Mouse (Mus musculus) midbrain, embryonic 16.5 days (tissue): ENCODE results near the gene Kctd18. TPM values are rescaled to one million over a fixed set of nuclear protein-coding genes. Genes with fewer than 3 reads are reported as not detected.
"Not testable (repeated sequence)": the region's sequence is repeated elsewhere in the genome, so short reads cannot be mapped to it uniquely, and the experiment has no call there.

Source experiments
- ATAC-seq: fragments of 200-750 bp; cut with Nextera tagmentation; 2 replicates; pipeline ENCODE4 v1.8.0; 2017; ENCODE audit warnings: moderate TSS enrichment
- H3K27ac ChIP-seq: fragments of 300-500 bp; sonication (generic); 2 replicates; pipeline ENCODE4 v1.5.1; 2014; ENCODE audit warnings: mild to moderate bottlenecking, low read length, mixed read lengths
- H3K27me3 ChIP-seq: fragments of 300-500 bp; sonication (generic); 2 replicates; pipeline ENCODE4 v1.6.1; 2014; ENCODE audit warnings: low read depth, low read length, mixed read lengths; ENCODE audit not compliant: control insufficient read depth, insufficient read depth
- H3K36me3 ChIP-seq: fragments of 300-500 bp; sonication (generic); 2 replicates; pipeline ENCODE4 v1.6.1; 2014; ENCODE audit warnings: mild to moderate bottlenecking, low read length, moderate library complexity, mixed read lengths; ENCODE audit not compliant: control insufficient read depth, insufficient read depth
- H3K4me1 ChIP-seq: fragments of 300-500 bp; sonication (generic); 2 replicates; pipeline ENCODE4 v1.6.1; 2014; ENCODE audit warnings: mild to moderate bottlenecking, low read length, mixed read lengths; ENCODE audit not compliant: control insufficient read depth, insufficient read depth
- H3K4me2 ChIP-seq: fragments of 300-500 bp; sonication (generic); 2 replicates; pipeline ENCODE4 v1.6.1; 2014; ENCODE audit warnings: mild to moderate bottlenecking, low read length, mixed read lengths
- H3K4me3 ChIP-seq: fragments of 300-500 bp; sonication (generic); 2 replicates; pipeline ENCODE4 v1.5.1; 2014; ENCODE audit warnings: low read depth, mild to moderate bottlenecking, low read length, moderate library complexity, mixed read lengths
- H3K9ac ChIP-seq: fragments of 300-500 bp; sonication (generic); 2 replicates; pipeline ENCODE4 v1.6.1; 2014; ENCODE audit warnings: low read depth, low read length, mixed read lengths
- H3K9me3 ChIP-seq: fragments of 300-500 bp; sonication (generic); replicated peaks from 2 replicates; pipeline ENCODE4 v1.6.1; 2014; ENCODE audit warnings: mild to moderate bottlenecking, low read length, mixed read lengths; ENCODE audit not compliant: control insufficient read depth, poor library complexity, severe bottlenecking
- WGBS: fragments of 180-500 bp; shearing (Covaris S2); extraction: QIAGEN DNeasy Blood & Tissue Kit; methylation state at CpG from one replicate; pipeline ENCODE4 v1.1.7; 2014; 5-methylcytosine and 5-hydroxymethylcytosine counted together
- polyA plus RNA-seq: library from polyadenylated mRNA; unstranded; fragments of >200 nt; fragmentation: Nextera tagmentation; extraction: Ambion mirVana; gene quantifications from 2 replicates; pipeline ENCODE4 v1.2.1, GENCODE M21; 2015

The Kctd18 gene
- polyA plus RNA-seq, 1 experiment from 2014 or later: 34.5 TPM

GRCm38 (mm10) chr1:58046721-58047290 lies 28.1 kb upstream of the Kctd18 start:
- H3K9ac ChIP-seq: no peak overlapping the region
- H3K4me1 ChIP-seq: no peaks in the 10 kb centered on the region; the same call in 1 of the 2 replicates
- WGBS: 27% methylated on average over 3 of the region's 3 CpGs
- H3K27ac ChIP-seq: no peak overlapping the region
- H3K4me3 ChIP-seq: no peak overlapping the region
- no peaks in the 10 kb centered on the region for H3K36me3 ChIP-seq
- H3K9me3 ChIP-seq: no peaks in the 10 kb centered on the region
- no peaks in the 10 kb centered on the region for H3K27me3 ChIP-seq
- H3K4me2 ChIP-seq: no peak overlapping the region
- peak; percentile 61 for ATAC-seq

DNA sequence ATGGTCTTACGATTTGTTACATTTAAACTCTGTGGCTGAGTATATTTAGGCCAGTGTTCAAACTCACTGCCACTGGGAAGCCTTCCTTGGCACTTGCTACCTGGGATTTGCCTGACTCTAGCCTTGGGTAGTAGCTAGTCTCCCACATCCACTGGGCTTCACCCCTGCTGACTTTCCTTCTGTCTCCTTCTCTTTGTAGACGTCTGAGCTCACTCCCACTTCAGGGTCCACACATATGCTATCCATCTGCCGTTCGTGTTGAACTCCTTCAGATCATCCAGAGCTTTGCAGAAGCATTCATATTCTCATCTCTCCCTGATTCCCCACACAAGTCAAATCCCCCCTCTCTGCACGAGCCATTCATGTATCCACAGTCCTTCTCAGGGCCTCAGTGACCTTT lies 26.8 kb upstream of the Kctd18 start:
- no peak overlapping the region for H3K4me3 ChIP-seq
- no peak overlapping the region for H3K27ac ChIP-seq
- H3K4me1 ChIP-seq: no peaks in the 10 kb centered on the region; the same call in 1 of the 2 replicates
- 65% methylated on average over 5 of the region's 5 CpGs for WGBS
- no peaks in the 10 kb centered on the region for H3K9me3 ChIP-seq
- H3K4me2 ChIP-seq: no peak overlapping the region
- H3K9ac ChIP-seq: no peak overlapping the region
- no peaks in the 10 kb centered on the region for H3K27me3 ChIP-seq
- no peaks in the 10 kb centered on the region for H3K36me3 ChIP-seq
- no peak for ATAC-seq

DNA sequence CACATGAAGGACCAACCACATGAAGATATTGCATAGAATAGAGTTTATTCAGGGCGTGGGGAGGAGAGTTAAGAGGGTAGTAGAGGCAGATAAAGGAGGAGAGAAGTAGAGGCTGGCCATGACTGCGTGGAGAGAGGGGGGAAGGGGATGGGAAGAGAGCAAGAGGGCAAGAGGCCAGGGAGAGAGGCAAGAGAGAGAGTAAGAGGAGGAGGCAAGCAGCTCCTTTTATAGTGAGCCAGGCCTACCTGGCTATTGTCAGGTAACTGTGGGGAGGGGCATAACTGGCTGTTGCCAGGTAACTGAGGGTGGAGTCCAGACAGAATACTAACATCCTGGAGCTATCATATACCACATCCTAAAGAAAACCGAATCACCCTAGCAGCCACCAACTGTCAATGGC lies 26.3 kb upstream of the Kctd18 start:
- no peaks in the 10 kb centered on the region for H3K9me3 ChIP-seq
- H3K9ac ChIP-seq: no peak overlapping the region
- no peak overlapping the region for H3K27ac ChIP-seq
- WGBS: 73% methylated on average over 3 of the region's 3 CpGs
- H3K36me3 ChIP-seq: no peaks in the 10 kb centered on the region
- H3K27me3 ChIP-seq: no peaks in the 10 kb centered on the region
- ATAC-seq: no peak
- no peak overlapping the region for H3K4me2 ChIP-seq
- no peak overlapping the region for H3K4me3 ChIP-seq
- no peaks in the 10 kb centered on the region; the same call in 1 of the 2 replicates for H3K4me1 ChIP-seq

- 96% methylated on average over 9 of the region's 9 CpGs for WGBS
- H3K9ac ChIP-seq, H3K9me3 ChIP-seq, H3K4me2 ChIP-seq, H3K4me1 ChIP-seq, ATAC-seq, H3K4me3 ChIP-seq, H3K36me3 ChIP-seq, H3K27me3 ChIP-seq, H3K27ac ChIP-seq: not testable (repeated sequence)
Measured at GRCm38 (mm10) chr1:58037306-58037705, 18.6 kb upstream of the Kctd18 start.

DNA sequence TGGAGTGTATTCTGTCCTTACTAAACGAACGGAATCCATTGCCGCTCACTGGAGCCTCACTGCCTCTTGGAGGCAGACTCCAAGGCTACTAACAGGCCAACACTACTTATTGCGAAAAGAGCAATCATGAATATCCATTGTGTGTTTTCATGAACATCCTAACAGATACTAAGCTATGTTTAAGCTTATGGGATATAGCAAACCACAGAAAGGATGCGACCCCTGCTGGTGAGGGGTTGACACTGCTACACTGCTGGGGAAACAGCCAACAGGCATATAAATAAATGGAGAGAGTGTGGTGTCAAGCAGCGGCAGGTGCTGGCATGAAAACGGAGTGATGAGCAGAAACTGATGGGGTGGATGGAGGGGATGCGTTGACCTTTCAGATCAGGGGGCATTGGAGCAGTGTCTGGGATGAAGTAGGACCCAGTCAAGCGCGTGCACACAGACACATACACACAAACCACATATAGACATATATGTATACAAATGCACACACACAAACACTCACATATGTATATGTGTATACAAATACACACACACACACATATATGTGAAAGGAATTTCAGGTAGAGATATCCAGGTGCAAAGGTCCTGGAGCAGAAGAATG lies 12.5 kb upstream of the Kctd18 start:
- Histone ChIP-seq H3K4me2 (no peak overlapping the region), H3K9ac (no peak overlapping the region), H3K36me3 (no peaks in the 10 kb centered on the region), H3K27me3 (no peaks in the 10 kb centered on the region), H3K4me1 (0 out of 2 replicates have a peak, but pooled peaks cover 2% of the 10 kb centered on the region), H3K27ac (no peak overlapping the region), H3K9me3 (no peaks in the 10 kb centered on the region), H3K4me3 (no peak overlapping the region)
- WGBS: 64% methylated on average over 10 of the region's 10 CpGs
- peak; percentile 67; the same call in 1 of the 2 replicates for ATAC-seq

DNA sequence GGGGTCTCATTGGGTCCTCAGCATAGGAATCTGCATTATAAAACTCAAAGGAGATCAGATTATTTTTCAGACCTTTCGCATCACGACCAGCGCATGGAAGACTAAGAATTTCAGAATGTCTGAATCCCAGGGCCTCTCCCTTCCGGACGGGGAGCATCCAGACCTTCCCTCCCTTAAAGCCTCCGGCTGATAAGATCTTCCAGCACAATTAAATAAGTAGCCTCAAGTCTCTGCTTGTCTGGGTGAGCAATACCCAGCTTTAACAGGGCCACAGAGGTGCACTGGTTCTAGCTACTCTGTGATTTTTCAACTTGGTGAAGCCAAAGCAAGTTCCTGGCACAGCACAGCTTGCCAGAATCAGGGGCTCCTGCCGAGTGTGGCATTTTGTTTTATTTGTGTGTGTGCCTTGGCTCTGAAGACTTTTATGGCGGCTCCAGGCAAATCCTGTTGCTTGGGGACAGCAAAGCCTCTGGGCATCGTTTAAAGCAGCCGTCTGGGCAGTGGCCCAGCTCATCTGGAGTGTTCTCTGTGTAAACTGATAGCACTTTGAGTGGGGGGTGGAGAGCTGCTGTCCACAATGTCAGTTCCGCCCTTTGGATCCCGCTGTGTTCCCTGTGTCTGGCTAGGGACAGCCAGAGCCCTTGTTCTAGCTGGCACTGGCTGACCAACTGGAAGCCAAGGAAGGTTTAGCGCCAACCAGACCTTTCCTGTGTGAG lies 11.6 kb upstream of the Kctd18 start:
- Histone ChIP-seq H3K27ac (no peak overlapping the region), H3K4me2 (peak overlapping the region; percentile 24; the same call in 1 of the 2 replicates)
- 36% methylated on average over 13 of the region's 13 CpGs for WGBS

DNA sequence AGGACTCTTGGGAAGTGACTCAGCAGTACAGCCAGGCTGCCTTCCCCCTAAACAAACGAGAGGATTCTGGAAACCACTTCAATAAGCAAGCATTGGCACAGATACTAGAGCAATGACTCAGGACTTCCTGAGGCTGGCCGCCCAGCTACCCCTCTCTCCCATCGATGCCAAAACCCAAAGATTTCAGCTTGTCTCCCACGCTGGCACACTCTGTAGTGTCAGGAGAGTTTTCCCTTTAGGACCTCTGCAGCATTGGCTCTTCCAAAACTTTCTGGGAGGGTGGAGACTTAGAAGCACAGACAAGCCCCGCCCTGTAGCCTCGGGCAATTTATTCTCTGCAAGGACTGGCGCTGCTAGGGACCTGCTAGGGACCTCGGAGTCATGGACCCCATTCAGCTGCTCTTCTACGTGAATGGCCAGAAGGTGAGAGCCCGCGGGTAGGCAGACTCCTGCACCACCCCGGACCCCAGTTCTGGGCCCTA lies 10.9 kb upstream of the Kctd18 start, which contains the start of gene Aox1:
Gene Aox1 (plus strand): TSS at position 296 of the 482 bp plus-strand sequence.
- Histone ChIP-seq H3K4me3 (peak within 1 kb of the TSS; percentile 2; the same call in 1 of the 2 replicates), H3K9ac (no peak within 1 kb of the TSS), H3K4me2 (peak within 1 kb of the TSS; percentile 24; the same call in 1 of the 2 replicates), H3K27me3 (no peaks in the 10 kb centered on the region), H3K36me3 (no peaks in the 10 kb centered on the region), H3K4me1 (0 out of 2 replicates have a peak, but pooled peaks cover 2% of the 10 kb centered on the region), H3K27ac (no peak within 1 kb of the TSS), H3K9me3 (no peaks in the 10 kb centered on the region)
- peak; percentile 57 for ATAC-seq
- 19% methylated on average over 12 of the region's 12 CpGs for WGBS

More for the DNA sequence above, 11.6 kb upstream of the Kctd18 start:
- peak; percentile 75 for ATAC-seq
- Histone ChIP-seq H3K27me3 (no peaks in the 10 kb centered on the region), H3K9ac (no peak overlapping the region), H3K4me1 (0 out of 2 replicates have a peak, but pooled peaks cover 2% of the 10 kb centered on the region), H3K9me3 (no peaks in the 10 kb centered on the region), H3K4me3 (no peak overlapping the region; the same call in 1 of the 2 replicates), H3K36me3 (no peaks in the 10 kb centered on the region)

- Histone ChIP-seq H3K27me3 (no peaks in the 10 kb centered on the region), H3K9me3 (no peaks in the 10 kb centered on the region), H3K9ac (no peak overlapping the region), H3K27ac (no peak overlapping the region), H3K36me3 (no peaks in the 10 kb centered on the region), H3K4me2 (no peak overlapping the region), H3K4me1 (0 out of 2 replicates have a peak, but pooled peaks cover 2% of the 10 kb centered on the region), H3K4me3 (no peak overlapping the region)
- WGBS: 71% methylated on average over 7 of the region's 7 CpGs
- no peak for ATAC-seq
Measured at GRCm38 (mm10) chr1:58027707-58028106, 9.0 kb upstream of the Kctd18 start.
